Mouse (Mus musculus): ENCODE measurements around the gene Dad1. TPM values are rescaled to one million over a fixed set of nuclear protein-coding genes. Genes with fewer than 3 reads are reported as not detected.
A peak's percentile ranks its signal among the peaks of the same experiment; 100 is the strongest.

Dad1 gene
- total and polyA plus RNA-seq, 3 experiments: 186 to 320 TPM; not detected in 1

- Histone ChIP-seq H3K36me3 (ENCODE audit: control insufficient read depth in 1 of 2, insufficient read depth in 2 of 2, low read length in 2 of 2) (peaks cover 0 to 1% of the 10 kb centered on the region in 2 experiments; a peak in 1 of 4 replicates), H3K27me3 (ENCODE audit: control insufficient read depth in 1 of 2, insufficient read depth in 2 of 2, low read length in 2 of 2) (no peaks in the 10 kb centered on the region), H3K27ac (ENCODE audit: control insufficient read depth, low read depth, low read length) (no peak overlapping the region), H3K9me3 (replicated peaks; ENCODE audit: insufficient read depth, low read length) (no peaks in the 10 kb centered on the region), H3K4me1 (ENCODE audit: control insufficient read depth in 1 of 2, insufficient read depth in 2 of 2, low read length in 2 of 2) (peaks cover 0 to 5% of the 10 kb centered on the region in 2 experiments; a peak in 2 of 4 replicates), H3K9ac (ENCODE audit: control insufficient read depth, low read depth, low read length, poor library complexity, severe bottlenecking) (no peak overlapping the region), H3K79me2 (ENCODE audit: control insufficient read depth, insufficient read depth, low read length, poor library complexity) (peaks cover 3% of the 10 kb centered on the region; the same call in 1 of the 2 replicates), H3K4me3 (ENCODE audit: control insufficient read depth in 1 of 2, insufficient read depth in 1 of 2, low read depth in 2 of 2, low read length in 2 of 2) (no peak overlapping the region)
- no peak for DNase-seq (ENCODE audit: low read depth, low spot score)
- TF ChIP-seq TCF12 (IDR thresholded peaks at IDR 0.05; ENCODE audit: low read depth, low read length) (no peak), ETS1 (IDR thresholded peaks at IDR 0.05; ENCODE audit: low read depth, low read length) (no peak), TAL1 (IDR thresholded peaks at IDR 0.05; ENCODE audit: low read length) (no peak), MAFK (IDR thresholded peaks at IDR 0.05; ENCODE audit: borderline replicate concordance, low read depth, low read length) (no peak), GABPA (IDR thresholded peaks at IDR 0.05; ENCODE audit: low read depth, low read length) (no peak), ZNF384 (IDR thresholded peaks at IDR 0.05; ENCODE audit: low read depth, low read length) (no peak), NRF1 (IDR thresholded peaks at IDR 0.05; ENCODE audit: insufficient read depth, low read depth, low read length, poor library complexity, severe bottlenecking) (no peak), MAX (IDR thresholded peaks at IDR 0.05; ENCODE audit: low read length) (no peak), GATA1 (IDR thresholded peaks at IDR 0.05; ENCODE audit: low read depth, low read length) (no peak), HCFC1 (IDR thresholded peaks at IDR 0.05; ENCODE audit: low read depth, low read length) (no peak)
Measured at GRCm38 (mm10) chr14:54234231-54235040, 19.5 kb downstream of the Dad1 start.

GRCm38 (mm10) chr14:54233559-54234143 lies 20.3 kb downstream of the Dad1 start:
- Histone ChIP-seq H3K27me3 (ENCODE audit: control insufficient read depth in 1 of 2, insufficient read depth in 2 of 2, low read length in 2 of 2) (no peaks in the 10 kb centered on the region), H3K27ac (ENCODE audit: control insufficient read depth, low read depth, low read length) (peak overlapping the region; percentile 0; the same call in 1 of the 2 replicates), H3K4me1 (ENCODE audit: control insufficient read depth in 1 of 2, insufficient read depth in 2 of 2, low read length in 2 of 2) (peaks cover 0 to 5% of the 10 kb centered on the region in 2 experiments; a peak in 2 of 4 replicates), H3K9ac (ENCODE audit: control insufficient read depth, low read depth, low read length, poor library complexity, severe bottlenecking) (no peak overlapping the region; the same call in 1 of the 2 replicates), H3K4me3 (ENCODE audit: control insufficient read depth in 1 of 2, insufficient read depth in 1 of 2, low read depth in 2 of 2, low read length in 2 of 2) (0 out of 4 replicates have a peak overlapping the region, but pooled peaks of 1 of the 2 experiments have one; percentile 41), H3K79me2 (ENCODE audit: control insufficient read depth, insufficient read depth, low read length, poor library complexity) (no peaks in the 10 kb centered on the region), H3K9me3 (replicated peaks; ENCODE audit: insufficient read depth, low read length) (no peaks in the 10 kb centered on the region), H3K36me3 (ENCODE audit: control insufficient read depth in 1 of 2, insufficient read depth in 2 of 2, low read length in 2 of 2) (peaks cover 0 to 1% of the 10 kb centered on the region in 2 experiments; a peak in 1 of 4 replicates)
- no peak for DNase-seq (ENCODE audit: low read depth, low spot score)
- TF ChIP-seq RCOR1 (IDR thresholded peaks at IDR 0.05; ENCODE audit: low read depth, low read length) (no peak), MAFK (IDR thresholded peaks at IDR 0.05; ENCODE audit: borderline replicate concordance, low read depth, low read length) (0 out of 2 replicates have a peak, but pooled peaks have one; percentile 15)
